Mouse (Mus musculus) stomach, embryonic 16.5 days (tissue): Measurements from ENCODE around the gene Cby3. TPM values are rescaled to one million over a fixed set of nuclear protein-coding genes. Genes with fewer than 3 reads are reported as not detected.

Experiments used
- microRNA counts: library from miRNA; unstranded; fragments of <30 nt; microRNA quantifications from one replicate; lab custom pipeline; 2016
- microRNA-seq: library from miRNA; unstranded; fragments of <30 nt; microRNA quantifications from one replicate; pipeline ENCODE4, GENCODE M21; 2016
- polyA plus RNA-seq: library from polyadenylated mRNA; unstranded; fragments of >200 nt; fragmentation: Nextera tagmentation; extraction: Ambion mirVana; gene quantifications from 2 replicates; pipeline ENCODE4 v1.2.1, GENCODE M21; 2015

The Cby3 gene
- polyA plus RNA-seq, 1 experiment from 2014 or later: 0.19 TPM

MicroRNA genes within 50 kb of the gene (microRNA counts, 519-probe panel; counts per million panel counts)
- microRNA mmu-miR-804 (lab: Ali Mortazavi, UCI): 2,367 counts per million, percentile 51 among the panel's probes with 10 or more counts

Small RNA genes within 50 kb of the gene (microRNA-seq; reads per million reads assigned to microRNA genes)
- gene Mir804: not detected

Other genes starting within 250 kb of the Cby3 start
- 35.9 and 38.6 TPM in 2 replicates for gene Tbc1d9b, start 223.1 kb upstream of the Cby3 start, polyA plus RNA-seq
- 11.9 and 12.5 TPM in 2 replicates for gene Mrnip, start 180.0 kb upstream of the Cby3 start, polyA plus RNA-seq
- 202 and 225 TPM in 2 replicates for gene Sqstm1, start 143.6 kb upstream of the Cby3 start, polyA plus RNA-seq
- gene Mgat4b, start 143.6 kb upstream of the Cby3 start, polyA plus RNA-seq: 5.6 and 5.9 TPM in 2 replicates
- gene Ltc4s, start 115.8 kb upstream of the Cby3 start, polyA plus RNA-seq: 3.5 and 5.9 TPM in 2 replicates
- gene Maml1, start 62.2 kb upstream of the Cby3 start, polyA plus RNA-seq: 4.1 and 4.7 TPM in 2 replicates
- gene Canx, start 28.8 kb upstream of the Cby3 start, polyA plus RNA-seq: 341 and 342 TPM in 2 replicates
- 346 and 352 TPM in 2 replicates for gene Hnrnph1, start 22.5 kb downstream of the Cby3 start, polyA plus RNA-seq
- 19.5 and 20.2 TPM in 2 replicates for gene Rufy1, start 76.7 kb downstream of the Cby3 start, polyA plus RNA-seq
- 13.3 and 14.2 TPM in 2 replicates for gene Adamts2, start 247.6 kb downstream of the Cby3 start, polyA plus RNA-seq